Mouse (Mus musculus): ENCODE measurements around the gene Grap.

- TF ChIP-seq EP300 (IDR thresholded peaks at IDR 0.05; ENCODE audit: low read depth), result no peak
- TF ChIP-seq CTCF (IDR thresholded peaks at IDR 0.05; ENCODE audit: low read depth), result no peak
Measured at GRCm38 (mm10) chr11:61611197-61611596, 41.9 kb upstream of the Grap start.
